Mouse (Mus musculus) midbrain, embryonic 15.5 days (tissue): Measurements from ENCODE around the gene Ttc34. TPM values are rescaled to one million over a fixed set of nuclear protein-coding genes. Genes with fewer than 3 reads are reported as not detected.

ENCODE experiments used
- ATAC-seq: fragments of 200-750 bp; cut with Nextera tagmentation; replicated peaks from 2 replicates; pipeline ENCODE4 v1.8.0; 2017; ENCODE audit warnings: moderate TSS enrichment
- H3K27ac ChIP-seq: fragments of 300-500 bp; sonication (generic); 2 replicates; pipeline ENCODE4 v1.5.1; 2015; ENCODE audit warnings: mild to moderate bottlenecking, inconsistent platforms
- H3K27me3 ChIP-seq: fragments of 300-500 bp; sonication (generic); replicated peaks from 2 replicates; pipeline ENCODE4 v1.6.1; 2015; ENCODE audit warnings: inconsistent platforms
- H3K36me3 ChIP-seq: fragments of 300-500 bp; sonication (generic); replicated peaks from 2 replicates; pipeline ENCODE4 v1.6.1; 2015; ENCODE audit warnings: inconsistent platforms
- H3K4me1 ChIP-seq: fragments of 300-500 bp; sonication (generic); 2 replicates; pipeline ENCODE4 v1.6.1; 2015; ENCODE audit warnings: inconsistent platforms
- H3K4me2 ChIP-seq: fragments of 300-500 bp; sonication (generic); 2 replicates; pipeline ENCODE4 v1.6.1; 2015; ENCODE audit warnings: inconsistent platforms, mild to moderate bottlenecking, moderate library complexity
- H3K4me3 ChIP-seq: fragments of 300-500 bp; sonication (generic); 2 replicates; pipeline ENCODE4 v1.5.1; 2015; ENCODE audit warnings: mild to moderate bottlenecking, inconsistent platforms
- H3K9ac ChIP-seq: fragments of 300-500 bp; sonication (generic); 2 replicates; pipeline ENCODE4 v1.6.1; 2015; ENCODE audit warnings: mild to moderate bottlenecking, inconsistent platforms
- H3K9me3 ChIP-seq: fragments of 300-500 bp; sonication (generic); 2 replicates; pipeline ENCODE4 v1.6.1; 2016; ENCODE audit warnings: inconsistent platforms
- WGBS: fragments of 180-500 bp; shearing (Covaris S2); methylation state at CpG from one replicate; pipeline ENCODE4 v1.1.7; 2015; ENCODE audit warnings: mixed read lengths; 5-methylcytosine and 5-hydroxymethylcytosine counted together
- polyA plus RNA-seq: library from polyadenylated mRNA; unstranded; fragments of >200 nt; fragmentation: Nextera tagmentation; extraction: Ambion mirVana; gene quantifications from 2 replicates; pipeline ENCODE4 v1.2.1, GENCODE M21; 2015

Gene Ttc34
- polyA plus RNA-seq, 1 experiment from 2014 or later, result 1.6 TPM

DNA sequence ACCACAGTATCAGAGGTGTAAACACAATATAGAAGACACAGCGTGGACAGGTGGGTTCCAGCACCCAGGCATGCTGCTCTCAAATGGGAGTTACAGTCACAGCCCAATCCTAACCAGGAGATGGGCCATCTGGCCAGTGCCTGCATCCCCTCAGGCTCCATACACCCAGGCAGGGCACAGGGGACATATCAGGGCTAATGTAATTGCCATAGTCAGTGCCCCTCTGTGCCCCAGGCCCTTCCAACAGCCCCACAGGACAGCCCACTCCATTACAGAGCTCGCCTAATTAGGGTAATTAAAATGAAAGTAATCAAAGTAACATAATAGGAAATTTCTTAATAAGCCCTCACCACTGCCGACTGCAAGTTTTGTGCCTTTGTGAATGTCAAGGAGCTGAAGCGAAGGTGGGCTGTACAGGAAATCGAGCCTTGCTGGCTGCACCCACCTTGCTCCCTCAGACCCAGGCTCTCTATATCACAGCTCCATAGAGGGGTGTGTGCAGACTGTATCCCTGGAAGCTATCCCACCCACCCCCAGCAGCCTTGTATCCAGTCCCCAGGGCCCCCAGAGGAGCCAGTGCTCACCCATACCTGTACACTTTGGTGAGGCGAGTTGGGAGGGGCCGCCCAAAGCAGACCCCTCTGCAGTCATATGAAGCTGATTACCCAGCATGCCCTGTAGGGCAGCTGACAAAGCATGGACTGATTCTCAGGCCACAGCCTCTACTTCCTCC, 910 bp upstream of the Ttc34 start:
- Histone ChIP-seq H3K27ac (no peak overlapping the region), H3K27me3 (0 out of 2 replicates have a peak, but pooled peaks cover 5% of the 10 kb centered on the region), H3K9ac (no peak overlapping the region), H3K4me2 (no peak overlapping the region), H3K36me3 (no peaks in the 10 kb centered on the region), H3K9me3 (no peaks in the 10 kb centered on the region), H3K4me1 (peaks cover 10% of the 10 kb centered on the region), H3K4me3 (no peak overlapping the region)
- 67% methylated on average over 7 of the region's 7 CpGs for WGBS
- ATAC-seq, result no peak

DNA sequence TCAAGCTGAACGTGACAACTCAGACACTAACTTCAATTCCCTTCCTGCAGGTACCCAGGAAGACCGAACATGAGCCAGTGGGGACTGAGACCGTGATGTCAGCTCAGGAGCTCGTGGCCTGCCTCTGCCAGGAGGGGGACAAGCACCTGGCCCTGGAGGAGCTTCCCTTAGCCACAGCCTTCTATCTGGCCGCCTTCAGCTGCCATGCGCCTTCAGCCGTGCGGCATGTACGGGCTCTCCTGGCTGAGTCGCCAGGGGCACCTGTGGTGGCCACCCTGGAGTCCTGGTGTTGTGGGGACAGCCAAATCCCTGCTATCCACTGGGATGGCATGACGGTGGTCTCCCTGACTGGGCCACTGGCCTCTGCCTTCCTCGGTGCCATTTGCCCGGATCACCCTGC, 1.5 kb downstream of the Ttc34 start:
- 86% methylated on average over 13 of the region's 13 CpGs for WGBS
- H3K36me3 ChIP-seq, result no peaks in the 10 kb centered on the region

DNA sequence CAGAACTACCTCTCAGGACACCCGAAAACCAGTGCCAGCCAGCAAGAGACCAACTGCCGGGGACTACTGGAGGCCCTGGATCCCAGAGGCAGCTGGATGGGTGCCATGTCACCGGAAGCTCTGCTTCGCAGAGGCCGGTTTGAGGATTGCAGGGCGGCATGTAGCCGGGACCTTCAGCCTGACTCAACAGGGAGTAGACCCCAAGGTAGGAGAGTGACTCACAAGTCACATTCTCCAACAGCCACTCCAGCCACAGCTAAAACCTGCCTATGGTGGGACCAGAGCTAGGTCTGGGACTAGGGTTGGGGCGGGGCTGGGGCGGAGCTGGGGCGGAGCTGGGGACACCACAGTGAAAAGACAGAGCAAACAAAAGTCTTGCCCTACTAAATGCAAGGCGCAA, 2.1 kb downstream of the Ttc34 start:
- Histone ChIP-seq H3K27me3 (0 out of 2 replicates have a peak, but pooled peaks cover 5% of the 10 kb centered on the region), H3K9ac (no peak overlapping the region), H3K4me3 (no peak overlapping the region), H3K4me2 (no peak overlapping the region), H3K27ac (no peak overlapping the region), H3K9me3 (no peaks in the 10 kb centered on the region), H3K4me1 (peaks cover 7% of the 10 kb centered on the region), H3K36me3 (no peaks in the 10 kb centered on the region)
- 46% methylated on average over 11 of the region's 11 CpGs for WGBS
- no peak for ATAC-seq

More for the DNA sequence above, 1.5 kb downstream of the Ttc34 start:
- H3K4me3 ChIP-seq, result no peak overlapping the region
- H3K27me3 ChIP-seq, result 0 out of 2 replicates have a peak, but pooled peaks cover 5% of the 10 kb centered on the region
- H3K4me2 ChIP-seq, result no peak overlapping the region
- no peak overlapping the region for H3K27ac ChIP-seq
- H3K9me3 ChIP-seq, result no peaks in the 10 kb centered on the region
- no peak overlapping the region for H3K9ac ChIP-seq
- no peak for ATAC-seq
- peaks cover 7% of the 10 kb centered on the region for H3K4me1 ChIP-seq

DNA sequence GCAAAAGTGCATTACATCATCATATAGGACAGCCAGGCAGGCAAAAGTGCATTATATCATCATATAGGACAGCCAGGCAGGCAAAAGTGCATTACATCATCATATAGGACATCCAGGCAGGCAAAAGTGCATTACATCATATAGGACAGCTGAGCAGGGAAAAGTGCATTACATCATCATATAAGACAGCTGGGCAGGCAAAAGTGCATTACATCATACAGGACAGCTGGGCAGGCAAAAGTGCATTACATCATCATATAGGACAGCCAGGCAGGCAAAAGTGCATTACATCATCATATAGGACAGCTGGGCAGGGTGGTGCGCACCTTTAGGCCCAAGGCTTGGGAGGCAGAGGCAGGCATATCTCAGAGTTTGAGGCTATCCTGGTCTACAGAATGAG, 15.4 kb downstream of the Ttc34 start:
- Histone ChIP-seq H3K4me3 (no peak overlapping the region), H3K4me2 (no peak overlapping the region), H3K9ac (no peak overlapping the region), H3K4me1 (peaks cover 10% of the 10 kb centered on the region), H3K9me3 (no peaks in the 10 kb centered on the region), H3K27ac (no peak overlapping the region), H3K36me3 (no peaks in the 10 kb centered on the region), H3K27me3 (no peaks in the 10 kb centered on the region; the same call in 1 of the 2 replicates)
- 100% methylated on average over 1 of the region's 1 CpGs for WGBS
- no peak for ATAC-seq

DNA sequence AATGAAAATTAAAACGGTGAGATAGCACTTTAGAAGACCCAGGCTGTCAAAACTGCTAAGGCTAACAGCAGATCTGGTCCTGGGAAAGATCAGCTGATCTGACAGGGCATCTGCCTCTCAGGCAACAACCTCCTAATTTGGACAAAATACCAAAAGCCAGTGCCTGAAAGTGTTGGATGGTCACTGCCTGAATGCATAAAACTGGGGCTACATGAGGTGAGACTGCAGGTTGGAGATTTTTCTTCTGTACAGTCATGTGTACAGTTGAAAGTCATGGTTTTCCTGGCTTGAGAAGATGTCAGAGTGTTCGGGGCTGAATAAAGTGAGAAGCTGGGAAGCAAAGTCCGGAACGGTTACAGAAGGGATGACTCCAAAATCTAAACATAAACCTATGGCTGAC, 16.6 kb downstream of the Ttc34 start:
- no peaks in the 10 kb centered on the region; the same call in 1 of the 2 replicates for H3K27me3 ChIP-seq
- ATAC-seq, result no peak
- H3K4me1 ChIP-seq, result peaks cover 10% of the 10 kb centered on the region
- H3K9ac ChIP-seq, result no peak overlapping the region
- no peaks in the 10 kb centered on the region for H3K36me3 ChIP-seq
- 73% methylated on average over 4 of the region's 4 CpGs for WGBS
- H3K27ac ChIP-seq, result no peak overlapping the region
- no peak overlapping the region for H3K4me3 ChIP-seq
- H3K9me3 ChIP-seq, result no peaks in the 10 kb centered on the region
- no peak overlapping the region for H3K4me2 ChIP-seq

DNA sequence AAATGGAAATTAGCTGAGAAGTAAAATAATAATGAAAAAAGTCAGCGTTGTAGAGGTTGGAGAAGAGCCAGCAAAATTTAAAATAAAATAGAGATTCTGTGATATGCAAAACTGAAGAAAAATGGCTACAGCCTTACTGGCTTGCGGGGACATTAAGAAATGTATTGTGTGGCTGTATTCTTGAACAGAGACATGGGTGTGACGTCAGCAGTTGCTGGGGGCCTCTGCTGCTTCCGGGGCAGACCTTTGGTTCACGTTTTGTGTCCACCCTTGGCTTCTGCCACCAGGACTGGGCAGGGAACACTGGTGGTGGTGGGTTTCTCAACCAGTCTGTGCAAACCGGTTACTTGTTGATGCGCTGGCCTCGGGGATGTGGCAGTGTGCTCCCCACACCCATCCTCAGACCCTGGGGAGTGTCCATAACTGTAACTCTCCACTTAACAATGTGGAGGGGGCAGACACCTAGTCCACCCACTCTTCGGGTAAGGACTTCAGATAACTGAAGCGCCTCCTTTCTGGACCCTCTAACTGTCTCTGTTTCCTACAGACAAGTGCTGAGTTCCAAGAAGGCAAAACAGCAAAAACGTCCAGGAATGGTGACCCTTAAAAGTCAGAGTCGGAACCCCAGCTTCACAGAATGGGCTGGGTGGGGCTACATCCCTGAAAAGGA, 17.6 kb downstream of the Ttc34 start:
- no peak for ATAC-seq
- Histone ChIP-seq H3K9me3 (no peaks in the 10 kb centered on the region), H3K9ac (peak overlapping the region; percentile 69; the same call in 1 of the 2 replicates), H3K4me1 (peaks cover 10% of the 10 kb centered on the region), H3K27ac (peak overlapping the region; percentile 90; the same call in 1 of the 2 replicates), H3K27me3 (no peaks in the 10 kb centered on the region; the same call in 1 of the 2 replicates), H3K4me2 (peak overlapping the region; percentile 67), H3K4me3 (peak overlapping the region; percentile 48), H3K36me3 (no peaks in the 10 kb centered on the region)
- WGBS, result 57% methylated on average over 12 of the region's 12 CpGs

DNA sequence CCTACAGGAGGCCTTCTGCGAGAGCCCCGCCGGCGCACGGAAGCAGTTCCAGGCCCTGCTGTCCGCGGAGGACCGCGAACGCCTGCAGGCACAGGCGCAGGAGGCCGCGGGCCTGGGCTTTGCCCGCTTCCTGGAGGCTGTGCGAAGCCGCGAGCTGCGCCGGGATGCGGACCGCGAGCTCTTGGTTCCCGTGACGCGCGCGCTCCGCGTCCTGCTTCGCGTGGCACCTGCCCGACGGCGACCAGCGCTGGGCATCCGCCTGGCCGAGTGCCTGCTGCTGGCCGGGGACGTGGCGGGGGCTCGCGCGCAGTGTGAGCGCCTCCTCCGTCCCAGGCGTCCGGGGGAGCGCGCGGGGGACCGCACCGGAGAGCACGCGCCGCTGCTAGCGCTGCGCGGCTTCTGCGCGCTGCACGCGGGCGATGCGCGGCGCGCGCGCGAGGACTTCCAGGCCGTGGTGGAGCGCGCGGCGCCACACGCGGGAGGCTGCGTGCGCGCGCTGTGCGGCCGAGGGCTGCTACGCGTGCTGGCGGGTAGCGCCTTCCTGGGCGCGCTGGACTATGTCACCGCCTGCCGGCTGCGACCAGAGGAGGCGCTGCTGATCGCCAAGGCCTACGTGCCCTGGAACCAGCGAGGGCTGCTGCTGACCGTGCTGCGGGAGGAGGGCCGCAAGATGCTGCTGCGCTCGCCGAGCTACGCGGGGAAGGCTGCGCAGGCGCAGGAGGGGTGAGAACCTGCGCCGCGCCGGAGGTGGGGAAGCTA, 18.6 kb downstream of the Ttc34 start:
- Histone ChIP-seq H3K9ac (peak overlapping the region; percentile 69), H3K4me2 (peak overlapping the region; percentile 67), H3K27me3 (no peaks in the 10 kb centered on the region; the same call in 1 of the 2 replicates), H3K36me3 (no peaks in the 10 kb centered on the region), H3K4me3 (peak overlapping the region; percentile 48), H3K27ac (peak overlapping the region; percentile 90), H3K4me1 (peaks cover 10% of the 10 kb centered on the region), H3K9me3 (no peaks in the 10 kb centered on the region)
- peak; percentile 97 for ATAC-seq
- WGBS, result under 1% methylated on average over 94 of the region's 110 CpGs

DNA sequence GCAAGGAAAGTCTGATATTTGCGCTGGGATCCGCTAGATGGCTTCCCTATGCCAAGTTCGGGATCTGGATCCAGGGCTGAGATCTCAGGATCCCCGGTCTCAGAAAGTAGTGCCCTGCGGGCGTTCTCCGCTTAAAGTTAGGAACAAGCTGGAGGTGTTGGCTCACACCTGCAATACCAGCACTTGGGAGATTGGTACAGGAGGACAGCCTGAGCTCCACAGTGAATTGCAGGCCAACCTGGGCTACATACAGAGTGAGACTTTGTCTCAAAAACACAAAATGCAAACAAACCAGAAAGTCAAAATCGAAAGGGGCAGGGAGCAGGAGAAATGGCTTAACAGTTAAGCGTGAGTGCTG, 19.2 kb downstream of the Ttc34 start:
- Histone ChIP-seq H3K9me3 (no peaks in the 10 kb centered on the region), H3K36me3 (no peaks in the 10 kb centered on the region), H3K4me1 (peaks cover 10% of the 10 kb centered on the region), H3K4me2 (peak overlapping the region; percentile 67), H3K27me3 (no peaks in the 10 kb centered on the region; the same call in 1 of the 2 replicates), H3K27ac (peak overlapping the region; percentile 90), H3K4me3 (peak overlapping the region; percentile 48), H3K9ac (peak overlapping the region; percentile 69; the same call in 1 of the 2 replicates)
- ATAC-seq, result peak; percentile 55; the same call in 1 of the 2 replicates
- 17% methylated on average over 9 of the region's 9 CpGs for WGBS

DNA sequence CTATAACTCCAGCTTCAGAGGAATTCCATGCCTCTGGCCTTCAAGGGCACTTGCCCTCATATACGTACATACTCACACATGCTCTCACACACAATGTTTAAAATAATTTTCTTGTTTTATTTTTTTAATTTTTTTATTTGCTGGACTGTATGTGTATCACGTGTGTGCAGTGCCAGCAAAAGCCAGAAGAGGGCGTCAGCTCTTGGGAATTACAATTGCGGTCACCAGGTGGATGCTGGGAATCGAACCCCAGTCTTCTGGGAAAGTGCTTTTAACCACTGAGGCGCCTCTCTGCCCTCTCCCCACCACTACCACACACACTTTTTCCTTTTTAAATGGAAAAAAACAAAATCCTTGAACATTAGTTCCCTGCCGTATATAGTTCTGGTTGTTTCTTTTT, 19.6 kb downstream of the Ttc34 start:
- H3K4me2 ChIP-seq, result peak overlapping the region; percentile 67

DNA sequence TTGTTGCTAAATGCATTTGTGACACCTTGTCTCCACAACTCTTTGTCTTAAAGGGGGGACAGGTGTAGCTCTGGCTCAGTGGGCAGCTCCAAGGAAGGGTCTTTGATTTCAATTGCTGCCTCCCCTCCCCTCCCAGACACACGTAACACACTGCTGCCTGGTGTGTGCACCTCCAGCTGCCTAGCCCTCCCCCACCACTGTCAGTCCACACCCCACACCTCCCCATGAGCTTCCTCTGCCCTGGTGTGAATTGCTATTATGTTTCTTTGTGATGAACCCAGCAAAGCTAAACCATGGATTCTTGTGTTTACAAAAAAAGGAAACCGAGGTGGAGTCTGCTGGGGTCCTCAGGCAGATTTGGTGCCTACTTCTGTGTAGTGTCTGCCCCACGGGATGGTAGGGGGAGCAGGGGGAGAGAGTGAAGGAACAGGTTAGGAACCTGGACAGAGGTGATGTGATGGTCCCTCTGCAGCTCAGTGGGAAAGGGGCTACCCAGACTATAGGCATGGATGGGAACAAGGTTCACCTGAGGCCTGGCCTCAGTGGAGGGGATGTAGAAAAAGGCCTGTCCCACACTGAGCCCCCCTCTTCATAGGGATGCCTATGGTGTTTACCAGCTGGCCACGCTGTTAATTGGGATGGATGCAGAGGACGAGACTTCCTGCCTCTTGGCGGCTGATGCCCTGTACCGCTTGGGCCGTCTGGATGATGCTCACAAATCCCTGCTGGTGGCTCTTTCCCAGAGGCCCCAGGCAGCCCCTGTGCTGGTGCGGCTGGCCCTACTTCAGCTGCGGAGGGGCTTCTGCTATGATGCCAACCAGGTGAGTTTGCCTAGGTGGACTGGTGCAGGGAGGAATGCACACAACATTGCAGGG, 20.3 kb downstream of the Ttc34 start:
- H3K4me1 ChIP-seq, result peaks cover 10% of the 10 kb centered on the region
- no peak overlapping the region for H3K4me2 ChIP-seq
- 79% methylated on average over 10 of the region's 10 CpGs for WGBS
- ATAC-seq, result no peak
- no peak overlapping the region for H3K27ac ChIP-seq
- no peak overlapping the region for H3K9ac ChIP-seq
- no peaks in the 10 kb centered on the region; the same call in 1 of the 2 replicates for H3K27me3 ChIP-seq
- H3K9me3 ChIP-seq, result no peaks in the 10 kb centered on the region
- no peak overlapping the region for H3K4me3 ChIP-seq
- no peaks in the 10 kb centered on the region for H3K36me3 ChIP-seq

More for the DNA sequence above, 19.6 kb downstream of the Ttc34 start:
- Histone ChIP-seq H3K27me3 (no peaks in the 10 kb centered on the region; the same call in 1 of the 2 replicates), H3K9me3 (no peaks in the 10 kb centered on the region), H3K4me3 (0 out of 2 replicates have a peak overlapping the region, but pooled peaks have one; percentile 48), H3K4me1 (peaks cover 10% of the 10 kb centered on the region), H3K9ac (no peak overlapping the region), H3K36me3 (no peaks in the 10 kb centered on the region), H3K27ac (peak overlapping the region; percentile 90; the same call in 1 of the 2 replicates)
- ATAC-seq, result 0 out of 2 replicates have a peak, but pooled peaks have one; percentile 8
- WGBS, result 93% methylated on average over 7 of the region's 7 CpGs

DNA sequence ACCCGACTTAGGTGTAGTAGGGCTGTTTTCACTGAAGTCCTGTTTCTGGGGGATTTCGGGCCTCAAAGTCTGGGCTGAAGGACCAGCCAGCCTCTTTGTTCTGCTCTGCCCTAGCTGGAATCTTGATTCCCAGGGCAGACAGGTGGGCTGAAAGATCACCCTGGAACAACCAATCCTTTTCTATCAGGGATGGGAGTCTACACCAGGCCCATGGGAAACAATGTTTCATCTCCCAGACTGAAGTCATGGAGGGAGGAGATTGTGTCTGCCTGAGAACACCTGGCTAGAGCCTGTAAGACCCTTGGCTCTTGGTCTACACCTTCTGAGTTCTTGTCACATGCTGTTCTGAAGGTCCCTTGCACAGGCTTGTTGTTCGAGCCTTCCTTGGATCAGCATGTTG, 21.3 kb downstream of the Ttc34 start:
- no peak overlapping the region for H3K4me2 ChIP-seq
- H3K4me1 ChIP-seq, result peaks cover 10% of the 10 kb centered on the region
- H3K36me3 ChIP-seq, result no peaks in the 10 kb centered on the region
- H3K9ac ChIP-seq, result no peak overlapping the region
- no peaks in the 10 kb centered on the region; the same call in 1 of the 2 replicates for H3K27me3 ChIP-seq
- H3K9me3 ChIP-seq, result no peaks in the 10 kb centered on the region
- H3K4me3 ChIP-seq, result no peak overlapping the region
- ATAC-seq, result no peak
- H3K27ac ChIP-seq, result no peak overlapping the region
- 76% methylated on average over 3 of the region's 3 CpGs for WGBS
